Mouse (Mus musculus): ENCODE data around the gene Mcrip1.
"Not testable (repeated sequence)": the region's sequence is repeated elsewhere in the genome, so short reads cannot be mapped to it uniquely, and the experiment has no call there.

The Mcrip1 gene

DNA sequence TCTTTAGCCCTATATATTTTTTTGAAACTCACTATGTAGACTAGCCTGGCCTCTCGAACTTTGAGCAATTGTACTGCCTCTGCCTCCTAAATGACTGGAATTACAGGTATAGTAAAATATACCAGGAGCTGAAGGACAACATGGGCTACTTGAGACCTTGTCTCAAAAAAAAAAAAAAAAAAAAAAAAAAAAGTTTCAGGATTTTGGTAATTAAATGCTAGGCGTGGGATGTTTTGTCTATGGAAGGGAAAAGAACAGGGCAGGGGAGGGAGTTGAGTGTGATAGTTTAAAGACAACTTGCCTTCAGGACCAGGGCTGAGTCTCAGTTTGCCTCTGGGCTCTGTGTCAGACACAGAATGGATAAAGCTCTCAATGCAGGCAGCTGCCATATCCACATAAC, 25.5 kb upstream of the Mcrip1 start:
- no peak for DNase-seq (ENCODE audit: low spot score)

DNA sequence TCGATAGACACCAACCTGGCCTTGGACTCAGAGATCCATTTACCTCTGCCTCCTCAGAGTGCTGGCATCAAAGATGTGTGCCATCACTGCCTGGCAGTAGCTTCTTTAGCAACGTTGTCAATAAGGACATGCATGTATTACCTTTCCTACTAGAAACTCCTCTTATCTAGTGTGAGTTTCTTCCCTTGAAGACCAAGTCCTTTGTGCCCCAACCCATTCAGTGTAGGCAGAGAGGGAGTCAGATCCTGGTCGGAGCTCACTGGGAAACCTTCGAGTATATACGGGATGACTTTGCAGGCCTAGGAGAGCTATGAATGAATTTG, 24.7 kb upstream of the Mcrip1 start:
- DNase-seq (ENCODE audit: low spot score) = no peak

DNA sequence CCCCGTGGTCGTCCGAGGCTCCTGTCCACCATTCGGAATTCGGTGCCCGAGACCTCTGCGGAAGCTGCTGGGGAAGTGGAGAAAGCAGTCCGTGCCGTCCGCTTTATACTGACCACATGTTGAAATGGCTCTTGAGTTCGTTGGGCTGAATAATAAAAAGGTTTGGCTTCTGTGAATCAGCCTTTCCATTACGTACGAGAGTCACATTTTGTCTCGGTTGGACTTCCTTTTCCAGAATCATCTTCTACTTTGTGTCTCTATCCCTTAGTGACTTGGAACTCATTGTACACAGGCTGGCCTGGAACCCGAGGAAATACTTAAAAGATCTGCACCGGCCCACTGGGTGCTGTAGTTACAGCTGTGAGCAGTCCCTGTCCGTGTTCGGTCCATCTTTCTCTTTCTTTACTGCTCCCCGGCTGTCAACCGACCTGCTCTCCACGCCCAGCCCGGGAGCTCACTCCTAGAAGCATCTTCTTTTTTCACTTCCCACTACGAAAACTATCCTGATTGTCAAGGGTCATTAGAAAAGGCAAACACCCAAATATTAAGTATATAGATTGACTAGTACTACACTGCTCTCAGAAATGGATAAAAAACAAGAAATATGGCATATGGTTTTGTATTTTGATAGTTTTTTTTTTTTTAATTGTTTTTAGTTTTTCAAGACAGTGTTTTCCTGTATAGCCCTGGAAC, 24.2 kb upstream of the Mcrip1 start:
- DNase-seq (ENCODE audit: low spot score) = no peak

DNA sequence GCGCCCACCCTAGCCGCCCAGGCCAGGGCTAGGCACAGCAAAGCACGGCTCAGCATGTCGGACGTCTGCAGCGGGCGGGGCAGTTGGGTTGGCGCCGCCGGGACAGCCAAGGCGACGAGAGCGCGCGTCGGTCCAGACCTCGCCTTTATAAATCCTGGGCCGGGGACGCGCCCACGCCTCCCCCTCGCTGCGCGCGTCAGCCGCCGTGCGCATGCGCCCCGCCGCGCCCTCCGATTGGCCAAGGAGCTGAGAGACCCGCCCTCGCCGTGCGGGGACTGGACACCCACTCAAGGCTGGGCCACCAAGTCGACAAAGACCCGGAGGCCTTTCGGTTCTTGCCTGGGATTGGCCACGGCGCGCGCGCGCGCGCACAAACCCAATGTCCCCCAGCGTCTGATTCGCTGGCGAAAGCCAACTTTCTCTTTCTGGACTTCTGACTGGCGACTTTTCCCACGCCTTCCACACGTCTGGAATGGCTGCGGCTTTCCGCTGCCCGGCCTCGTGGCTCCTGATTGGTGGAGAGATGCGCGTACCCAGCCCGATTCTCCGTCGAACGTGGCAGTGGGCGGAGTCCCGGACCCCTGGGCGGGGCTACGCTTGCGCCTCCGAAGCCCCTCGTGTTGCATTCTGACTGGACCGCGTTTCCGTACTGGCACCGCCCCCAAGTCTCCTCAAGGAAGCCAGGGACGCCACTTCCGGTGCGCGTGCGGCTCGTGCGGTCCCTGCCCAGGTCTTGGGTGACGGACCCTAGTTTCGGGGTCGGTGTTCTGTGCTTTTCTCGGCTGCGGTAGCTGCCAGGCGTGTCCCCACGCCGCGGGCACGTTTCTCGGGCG, 23.4 kb upstream of the Mcrip1 start, which contains the start of gene P4hb:
P4hb (minus strand) TSS at position 502 of the 833 bp plus-strand sequence.
- DNase-seq (ENCODE audit: low spot score) = peak; percentile 98

DNA sequence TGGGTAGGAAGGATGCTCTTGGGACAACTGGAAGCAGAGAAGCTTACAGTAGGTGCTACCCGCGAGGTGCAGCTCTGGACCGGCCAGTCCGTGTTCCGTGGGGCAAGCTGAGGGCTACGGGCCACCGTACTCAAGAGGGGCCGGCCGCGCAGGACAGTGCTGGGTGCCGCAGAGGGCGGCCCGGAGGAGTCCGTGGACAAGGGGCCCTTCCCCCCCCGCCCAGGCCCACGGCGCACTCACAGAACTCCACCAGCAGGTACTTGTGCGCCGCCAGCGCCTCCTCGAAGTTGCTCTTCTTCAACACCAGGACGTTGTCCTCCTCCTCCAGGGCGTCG, 22.9 kb upstream of the Mcrip1 start:
- DNase-seq (ENCODE audit: low spot score) = no peak

DNA sequence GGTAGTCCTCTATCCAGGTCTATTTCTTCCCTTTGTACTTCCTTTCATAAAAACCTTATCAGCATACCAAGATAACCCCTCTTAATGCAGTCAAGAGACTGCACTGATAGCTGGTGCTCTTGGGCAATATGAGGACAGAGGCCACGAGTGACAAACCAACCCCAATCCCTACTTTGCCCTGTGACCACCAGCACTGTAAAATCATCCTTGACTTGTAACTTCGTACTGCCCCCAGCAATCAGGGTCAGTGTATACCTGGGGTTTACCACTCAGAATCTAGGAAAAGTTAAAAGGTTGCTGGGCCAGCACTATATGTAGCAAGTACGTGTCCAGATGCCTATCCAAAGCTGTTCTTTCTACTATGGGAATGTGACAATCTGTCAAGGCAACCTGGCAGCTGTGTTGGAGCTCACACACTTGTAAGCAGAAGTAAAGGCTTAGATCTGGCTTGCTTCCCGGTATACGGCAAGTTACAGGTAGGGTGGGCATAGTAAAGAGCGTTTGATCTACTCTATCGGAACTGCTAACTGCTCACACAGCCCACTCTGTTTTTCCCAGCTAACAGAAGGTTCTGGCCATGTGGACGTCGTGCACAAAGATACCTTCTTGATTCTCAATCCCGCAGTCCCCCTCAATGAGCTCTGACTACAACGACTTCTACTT, 22.4 kb upstream of the Mcrip1 start:
- no peak for DNase-seq (ENCODE audit: low spot score)

DNA sequence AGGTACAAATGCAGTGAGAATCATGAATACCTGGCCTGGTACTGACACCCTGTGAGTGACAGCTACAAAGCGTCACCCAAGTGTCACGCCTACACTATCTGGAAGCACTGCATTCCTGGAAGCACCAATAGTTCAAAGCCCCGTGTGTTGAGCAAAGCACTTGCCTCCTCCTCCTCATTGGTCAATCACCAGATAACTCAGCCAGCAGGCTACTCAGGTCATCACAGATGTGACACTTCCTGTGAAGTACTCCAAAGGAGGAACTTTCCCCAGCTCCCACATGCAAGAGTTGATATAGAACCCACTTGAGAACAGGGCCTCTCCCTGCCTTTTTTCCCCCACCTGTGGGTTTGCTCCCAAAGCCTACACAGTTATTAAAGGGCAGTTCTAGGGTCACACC, 21.6 kb upstream of the Mcrip1 start:
- DNase-seq (ENCODE audit: low spot score) = no peak

DNA sequence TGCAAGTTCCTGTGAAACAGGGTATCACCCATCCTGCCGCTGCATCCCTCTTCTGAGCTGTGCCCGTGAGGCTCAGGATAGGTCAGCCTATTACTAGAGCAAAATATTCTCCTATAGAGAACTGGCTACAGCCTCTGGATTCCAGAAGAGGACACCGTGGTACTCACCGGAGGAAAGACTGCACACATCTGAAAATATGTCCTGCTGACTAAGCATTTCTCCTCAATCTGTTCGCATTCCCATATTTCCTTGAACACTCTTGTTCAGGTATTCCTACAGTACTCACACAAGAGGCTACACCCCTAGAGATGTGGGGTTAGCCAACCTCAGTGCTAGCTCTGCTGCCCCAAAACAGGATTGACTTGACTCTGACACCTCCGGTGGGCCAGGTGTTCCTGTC, 18.8 kb upstream of the Mcrip1 start:
- no peak for DNase-seq (ENCODE audit: low spot score)

DNA sequence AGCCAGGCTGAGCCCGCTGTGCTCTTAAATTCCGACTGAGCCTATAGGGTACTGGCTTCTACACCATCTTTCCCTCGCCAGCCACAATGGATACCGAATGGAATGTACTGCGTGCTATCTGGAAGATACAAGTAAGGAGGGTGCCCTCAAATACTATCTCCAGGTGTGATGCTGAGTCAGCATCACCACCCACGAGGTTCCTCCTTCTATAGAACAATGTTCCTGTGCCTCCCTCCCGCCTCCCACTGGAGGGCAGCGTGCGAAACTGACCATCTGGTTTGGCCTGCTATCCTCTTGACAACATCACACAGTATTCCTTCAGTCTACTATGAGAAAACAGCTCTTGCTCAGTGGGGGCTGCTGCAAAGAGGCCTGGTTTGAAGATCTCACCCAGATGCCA, 15.6 kb upstream of the Mcrip1 start:
- no peak for DNase-seq (ENCODE audit: low spot score)

DNA sequence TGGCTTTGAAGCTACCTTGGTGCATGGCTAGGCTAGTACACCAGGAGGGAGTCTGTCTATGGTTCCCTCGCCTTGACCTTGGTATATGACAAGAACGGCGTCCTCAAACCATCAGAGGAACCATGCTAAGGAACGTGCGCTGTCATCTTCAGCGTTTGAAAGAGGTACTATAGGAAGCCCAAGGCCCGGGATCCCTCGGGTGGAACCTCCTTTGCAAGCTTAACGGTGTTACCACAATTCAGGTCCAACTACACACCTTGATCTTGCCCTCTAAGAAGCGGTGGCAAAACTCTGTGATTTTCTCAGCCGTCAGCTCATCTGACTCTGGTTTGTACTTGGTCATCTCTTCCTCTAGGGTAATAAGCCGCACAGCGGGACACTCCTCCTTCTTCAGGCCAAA, 13.4 kb upstream of the Mcrip1 start:
- no peak for DNase-seq (ENCODE audit: low spot score)

DNA sequence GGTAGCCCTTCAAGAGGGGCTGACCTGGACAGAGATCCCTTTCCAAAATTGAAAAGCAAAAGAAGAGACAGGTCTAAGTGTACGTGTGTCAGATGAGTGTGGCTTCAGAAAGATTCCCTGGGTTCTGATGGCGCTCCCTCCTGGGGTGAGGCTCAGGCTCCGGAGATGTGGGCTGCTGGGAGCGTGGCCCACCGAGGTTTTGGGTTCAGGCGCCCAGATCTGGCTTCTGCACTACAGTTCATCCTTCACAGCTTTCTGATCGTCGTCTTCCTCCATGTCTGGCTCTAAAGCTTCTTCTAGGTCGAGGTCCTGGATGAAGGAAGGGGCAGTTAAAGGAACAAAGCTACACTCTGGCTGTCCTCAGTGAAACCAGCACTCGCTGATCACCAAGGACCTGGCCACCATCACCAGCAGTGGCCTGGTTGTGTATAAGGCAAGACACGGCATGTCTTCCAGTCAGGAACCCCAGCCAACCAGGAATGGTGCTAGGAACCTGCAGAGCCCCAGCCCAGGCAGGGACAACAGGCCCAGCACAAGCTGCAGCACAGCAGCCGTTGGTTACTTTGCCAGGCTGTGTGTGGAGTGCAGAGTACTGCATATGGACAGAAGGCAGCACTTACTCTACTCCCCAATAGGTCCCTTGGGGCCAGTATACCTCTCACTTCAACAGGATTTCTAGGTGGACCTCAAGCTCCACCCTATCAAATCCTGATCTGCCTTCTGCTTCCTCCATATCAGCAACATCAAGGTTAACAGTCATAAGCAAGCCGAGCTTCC, 11.6 kb upstream of the Mcrip1 start:
- DNase-seq (ENCODE audit: low spot score) = no peak

DNA sequence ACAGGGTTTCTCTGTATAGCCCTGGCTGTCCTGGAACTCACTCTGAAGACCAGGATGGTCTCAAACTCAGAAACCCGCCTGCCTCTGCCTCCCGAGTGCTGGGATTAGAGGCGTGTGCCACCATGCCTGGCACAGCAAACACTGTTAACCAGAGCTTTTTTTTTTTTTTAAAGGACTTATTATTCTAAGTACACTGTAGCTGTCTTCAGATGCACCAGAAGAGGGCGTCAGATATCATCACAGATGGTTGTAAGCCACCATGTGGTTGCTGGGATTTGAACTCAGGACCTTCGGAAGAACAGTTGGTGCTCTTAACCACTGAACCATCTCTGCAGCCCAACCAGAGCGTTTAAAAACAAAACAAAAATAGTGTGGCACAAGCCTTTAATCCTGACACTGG, 9.3 kb upstream of the Mcrip1 start:
- not testable (repeated sequence) for DNase-seq (ENCODE audit: low spot score)

DNA sequence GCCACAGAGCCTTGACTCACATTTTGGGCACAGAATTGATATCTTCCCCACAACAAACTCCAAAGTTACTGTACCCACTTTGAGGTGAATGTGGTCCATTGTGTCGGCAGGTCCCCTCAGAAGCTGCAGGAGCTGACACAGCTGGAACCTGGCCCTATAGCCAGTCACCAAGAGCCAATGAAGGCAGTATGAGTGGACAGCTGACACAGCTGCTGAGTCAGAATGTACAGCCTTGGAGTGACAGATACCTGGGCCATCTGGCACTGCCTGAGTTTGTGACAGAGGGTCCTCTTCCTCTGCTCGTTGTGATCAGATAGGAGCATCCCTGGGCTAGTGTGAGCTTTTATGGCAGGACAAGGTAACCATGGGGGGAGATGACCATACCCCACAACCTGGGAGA, 5.7 kb upstream of the Mcrip1 start:
- DNase-seq (ENCODE audit: low spot score) = no peak

DNA sequence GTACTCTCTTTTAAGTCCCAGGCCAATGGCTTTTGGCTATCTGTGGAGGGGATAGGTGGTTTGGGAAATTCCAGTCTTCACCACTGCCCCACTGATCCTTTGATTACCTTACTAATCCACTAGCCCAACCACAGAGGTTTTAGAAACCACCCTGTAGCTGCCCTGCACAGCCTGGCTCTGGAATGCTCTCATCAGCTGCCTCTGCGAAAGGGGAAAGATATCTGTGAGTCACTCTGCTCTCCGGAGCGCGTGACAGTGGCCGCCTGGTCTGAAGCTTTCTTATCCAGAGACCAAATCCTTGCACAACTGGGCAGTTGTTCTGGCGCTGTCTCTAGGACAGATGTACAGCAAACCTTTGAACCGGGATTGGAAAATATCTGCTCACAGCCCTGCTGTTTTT, 5.3 kb upstream of the Mcrip1 start:
- no peak for DNase-seq (ENCODE audit: low spot score)

DNA sequence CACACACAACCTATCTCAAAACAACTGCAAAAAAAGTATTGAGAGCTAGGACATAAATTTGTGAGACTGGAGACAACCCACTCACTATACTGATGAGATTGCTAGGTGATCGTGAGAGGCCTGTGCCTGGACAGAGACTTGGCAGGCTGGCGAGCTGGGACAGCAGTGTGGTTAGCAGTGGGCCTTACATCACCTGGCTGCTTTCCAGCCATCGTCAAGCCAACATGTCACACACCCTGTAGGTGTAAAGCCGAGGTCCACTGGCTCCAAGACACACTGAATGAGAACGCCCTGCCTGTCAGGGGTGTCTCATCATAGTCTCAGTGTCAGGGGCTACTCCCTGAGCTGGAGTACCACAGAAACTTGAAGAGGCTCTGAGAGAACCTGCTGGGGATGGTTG, 3.2 kb upstream of the Mcrip1 start:
- no peak for DNase-seq (ENCODE audit: low spot score)

DNA sequence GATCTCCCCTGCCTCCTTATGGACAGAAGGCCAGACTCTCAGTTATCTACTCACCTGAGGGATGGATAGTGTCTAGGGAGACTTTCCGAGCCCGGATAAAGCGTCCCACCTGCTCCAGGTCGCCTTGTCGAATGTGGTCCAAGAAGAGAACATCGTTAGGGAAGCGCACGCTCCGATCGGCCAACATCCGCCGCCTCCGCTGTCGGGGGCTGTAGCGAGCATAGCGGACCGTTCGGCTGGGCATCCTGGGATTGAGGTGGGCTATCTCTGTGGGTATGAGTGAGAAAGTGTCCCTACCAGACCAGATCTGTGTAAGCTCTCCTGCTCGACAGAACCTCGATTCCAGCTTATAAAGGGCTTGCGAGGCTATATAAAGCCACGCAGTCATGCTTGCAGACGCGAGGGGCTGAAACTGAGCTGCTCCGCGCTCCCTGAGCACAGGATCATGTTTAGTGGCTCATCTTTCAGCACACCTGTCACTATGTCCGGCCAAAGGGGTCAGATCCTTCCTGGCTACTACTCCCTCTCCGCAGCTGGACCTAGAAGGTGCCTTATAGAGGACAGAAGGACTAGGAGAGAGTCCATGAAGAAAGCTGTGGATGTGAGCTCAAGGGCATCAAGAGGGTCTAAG, 1.4 kb upstream of the Mcrip1 start, which contains the start of gene Ppp1r27:
Ppp1r27 (minus strand) TSS at position 323 of the 631 bp plus-strand sequence.
- DNase-seq (ENCODE audit: low spot score) = no peak

DNA sequence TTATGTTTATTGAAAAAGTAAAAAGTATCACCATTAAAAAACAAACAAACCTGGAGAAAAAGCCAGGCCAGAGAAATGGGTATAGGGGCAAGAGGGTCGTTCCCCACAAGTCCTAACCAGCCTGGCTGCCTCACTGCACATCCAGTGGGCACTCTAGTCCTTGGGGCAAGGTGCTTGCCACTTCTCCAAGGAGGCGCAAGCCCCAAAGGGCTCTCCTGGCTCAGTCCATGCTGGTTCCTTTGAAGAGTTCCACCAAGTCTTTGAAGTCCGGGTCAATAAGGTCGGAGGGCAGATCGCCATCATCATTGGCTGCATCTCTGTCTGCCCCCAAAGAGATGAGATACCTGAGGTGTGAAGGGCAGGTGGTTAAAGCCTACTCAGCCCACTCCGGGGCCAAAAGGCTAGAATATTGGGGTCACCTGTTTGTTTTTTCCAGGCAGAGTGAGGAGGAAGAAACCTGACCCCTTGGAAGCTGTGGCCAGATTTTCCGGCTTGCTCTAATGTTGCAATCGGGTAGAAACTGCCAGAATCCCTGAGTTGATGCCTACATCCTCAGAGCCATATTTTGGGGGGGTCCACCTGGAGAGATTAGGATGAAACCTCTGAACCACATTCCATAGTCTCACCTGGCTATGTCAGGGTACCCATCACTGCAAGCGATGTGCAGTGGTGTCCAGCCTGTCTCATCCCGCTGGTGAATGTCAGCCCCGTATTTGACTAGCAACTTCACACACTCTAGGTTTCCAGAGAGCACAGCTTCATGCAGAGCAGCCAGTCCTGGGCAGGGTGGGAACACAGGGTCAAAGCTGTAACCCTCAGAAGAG, 671 bp upstream of the Mcrip1 start:
- DNase-seq (ENCODE audit: low spot score) = no peak

DNA sequence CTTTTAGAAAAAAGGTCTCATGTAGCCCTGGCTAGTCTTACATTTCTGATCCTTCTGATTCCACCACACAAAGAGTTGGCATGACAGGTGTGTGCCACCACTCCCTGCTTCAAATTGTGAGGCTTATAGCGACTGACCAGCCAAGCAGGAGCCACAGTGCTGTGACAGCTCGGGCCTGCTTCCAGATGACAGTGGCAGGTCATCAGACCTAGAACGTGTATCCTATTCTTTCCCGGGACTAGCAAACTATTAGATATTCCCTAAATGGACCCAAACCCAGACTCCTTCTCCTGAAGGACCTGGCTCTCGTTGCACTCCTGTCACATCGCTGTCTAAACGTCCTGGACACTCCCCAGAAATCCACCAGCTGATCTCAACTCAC, 750 bp downstream of the Mcrip1 start:
- DNase-seq (ENCODE audit: low spot score) = no peak

DNA sequence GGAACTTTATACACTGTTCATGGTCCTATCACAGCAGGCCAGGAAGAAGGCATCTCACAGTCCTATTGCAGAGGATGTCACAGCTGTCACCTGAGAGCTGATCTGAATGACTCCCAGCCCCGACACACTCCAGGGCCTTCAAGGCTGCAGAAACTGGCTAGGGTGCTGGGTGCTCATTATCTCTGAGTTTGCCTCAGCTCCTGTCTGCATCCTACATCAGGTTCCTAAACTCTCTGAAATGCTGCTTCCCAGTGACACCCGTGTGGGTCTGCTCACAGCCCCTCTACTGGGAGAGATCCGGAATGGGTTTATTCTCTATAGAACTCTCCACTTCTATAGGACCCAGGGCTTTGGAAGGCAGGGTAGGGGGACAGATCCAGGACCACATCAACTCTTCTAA, 1.3 kb downstream of the Mcrip1 start:
- no peak for DNase-seq (ENCODE audit: low spot score)

DNA sequence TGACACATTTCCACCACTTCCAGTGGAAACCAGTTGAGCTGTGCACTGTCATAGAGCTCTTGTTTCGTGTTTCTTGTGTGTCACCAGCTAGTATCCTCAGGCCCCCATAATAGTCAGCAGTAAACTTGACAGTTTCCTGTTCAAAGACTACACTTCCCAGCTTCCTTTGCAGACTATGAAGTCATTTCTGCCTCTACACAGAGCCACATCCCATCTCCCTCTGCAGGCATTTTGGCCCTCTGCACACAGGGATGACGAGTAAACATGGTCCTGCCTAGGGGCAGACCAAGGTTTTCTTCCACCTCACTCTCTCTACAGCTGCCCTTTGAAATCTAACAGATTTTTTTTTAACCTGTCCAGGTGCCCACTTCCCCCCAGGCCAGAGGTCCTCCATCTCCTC, 2.1 kb downstream of the Mcrip1 start:
- DNase-seq (ENCODE audit: low spot score) = no peak

DNA sequence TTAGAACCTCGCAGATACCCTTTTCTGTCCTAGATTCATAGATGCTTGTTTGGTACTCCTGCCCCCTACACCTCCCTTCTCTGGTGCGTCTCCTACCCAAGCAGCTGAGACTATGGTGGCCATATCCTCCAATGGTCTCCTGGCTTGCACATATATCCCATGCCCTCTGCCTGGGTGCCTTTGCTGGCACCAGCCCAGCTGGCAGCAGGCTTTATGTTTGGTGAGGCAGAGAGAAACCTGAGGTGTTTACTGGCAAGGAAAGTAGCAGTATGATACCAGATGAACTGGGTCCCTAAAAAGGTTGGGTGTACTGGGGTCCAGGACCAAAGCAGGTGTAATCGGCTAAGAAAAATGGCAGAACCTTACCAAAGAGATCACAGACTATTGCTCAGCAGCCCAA, 3.6 kb downstream of the Mcrip1 start:
- no peak for DNase-seq (ENCODE audit: low spot score)

Measured in urinary bladder, postnatal 10 days (tissue).